12 mouse cellular contexts compared by ENCODE assay signal in the genomic region with DNA sequence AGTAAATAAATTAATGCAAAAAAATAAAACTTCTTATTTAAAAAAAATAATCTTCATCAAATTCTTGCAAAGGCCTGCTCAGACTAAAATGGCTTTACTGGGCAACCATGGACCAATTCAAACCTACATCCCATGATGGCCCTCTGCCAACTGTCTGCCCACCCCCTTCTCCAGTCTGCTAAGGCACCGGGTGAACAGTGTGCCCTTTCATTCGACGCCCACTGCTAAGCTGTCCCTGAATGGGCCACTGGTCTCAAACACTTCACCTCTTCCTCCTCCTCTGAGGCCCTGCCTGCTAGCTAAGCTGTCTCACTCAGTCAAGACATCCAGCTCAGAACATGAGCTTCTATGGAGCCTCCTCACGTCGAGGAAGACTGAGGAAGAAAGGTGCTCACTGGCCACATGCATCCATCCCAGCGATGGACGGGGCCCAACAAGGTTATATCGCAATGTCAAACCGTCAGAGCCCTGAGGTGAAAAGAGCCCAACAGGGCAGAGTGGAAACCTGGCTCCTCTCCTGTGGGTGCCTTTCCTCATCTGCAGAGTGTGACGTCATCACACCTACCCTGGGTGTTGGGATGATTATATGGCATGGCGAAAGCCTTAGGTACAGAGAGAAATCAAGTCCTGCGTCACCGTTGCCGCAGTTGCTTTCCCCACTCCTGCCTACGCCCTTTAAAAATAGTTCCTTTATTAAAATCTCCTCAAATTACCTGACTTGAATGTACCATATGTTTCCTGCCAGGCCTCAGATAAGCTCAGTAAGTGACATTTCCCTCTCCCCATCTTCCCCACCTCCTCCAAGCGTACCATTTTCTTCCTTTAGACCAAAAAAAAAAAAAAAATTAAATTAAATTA.
DNase-seq lines count a peak whose midpoint lies in the region; ATAC-seq and TF ChIP-seq lines count a peak whose summit lies in the region.
"Had no signal": no experiment of that assay in that cellular context is flagged by ENCODE, and none has a peak within 500 bp of the region (broad histone marks: within the 10 kb centered on the region; RNA-seq: fewer than 3 reads in every experiment).

No protein-coding gene starts in this region.

- H3K36me3 ChIP-seq in heart, embryonic 14.5 days (ENCODE audit: control insufficient read depth, insufficient read depth, low read length): no peaks in the 10 kb centered on the region
- H3K36me3 ChIP-seq in stomach, embryonic 14.5 days (ENCODE audit: control insufficient read depth, insufficient read depth, low read length): no peaks in the 10 kb centered on the region
- H3K36me3 ChIP-seq in stomach, postnatal 0 days (ENCODE audit: control insufficient read depth, insufficient read depth, low read length): no peaks in the 10 kb centered on the region
- no peaks in the 10 kb centered on the region for H3K36me3 ChIP-seq in limb, embryonic 10.5 days
- H3K36me3 ChIP-seq: liver, embryonic 12.5 days had no signal

- no peaks in the 10 kb centered on the region for H3K9me3 ChIP-seq in heart, embryonic 14.5 days (ENCODE audit: control insufficient read depth, low read length)
- no peaks in the 10 kb centered on the region for H3K9me3 ChIP-seq in stomach, embryonic 14.5 days (ENCODE audit: control insufficient read depth, low read depth, low read length)
- no peaks in the 10 kb centered on the region for H3K9me3 ChIP-seq in stomach, postnatal 0 days (ENCODE audit: control insufficient read depth, low read length)
- no peaks in the 10 kb centered on the region for H3K9me3 ChIP-seq in limb, embryonic 10.5 days (replicated peaks)
- H3K9me3 ChIP-seq: liver, embryonic 12.5 days had no signal

- no peak overlapping the region for H3K4me2 ChIP-seq in heart, embryonic 14.5 days (ENCODE audit: low read length)
- no peak overlapping the region for H3K4me2 ChIP-seq in stomach, embryonic 14.5 days (replicated peaks; ENCODE audit: low read depth, low read length)
- H3K4me2 ChIP-seq in stomach, postnatal 0 days (replicated peaks; ENCODE audit: low read depth): no peak overlapping the region
- H3K4me2 ChIP-seq: liver, embryonic 12.5 days had no signal

- WGBS in heart, embryonic 14.5 days: 66% methylated on average over 16 of the region's 16 CpGs
- 87% methylated on average over 16 of the region's 16 CpGs for WGBS in stomach, embryonic 14.5 days
- WGBS in stomach, postnatal 0 days: 82% methylated on average over 16 of the region's 16 CpGs
- 91% methylated on average over 16 of the region's 16 CpGs for WGBS in limb, embryonic 10.5 days

- H3K27ac ChIP-seq in heart, embryonic 14.5 days (replicated peaks in 1 of 2; ENCODE audit: control insufficient read depth in 1 of 2, insufficient read depth in 1 of 2, low read depth in 2 of 2, low read length in 2 of 2): peak overlapping the region; percentile 62 to 86
- no peak overlapping the region for H3K27ac ChIP-seq in stomach, embryonic 14.5 days (ENCODE audit: low read length)
- H3K27ac ChIP-seq in stomach, postnatal 0 days (replicated peaks): no peak overlapping the region; the same call in 1 of the 2 replicates
- peak overlapping the region; percentile 47; the same call in 1 of the 2 replicates for H3K27ac ChIP-seq in limb, embryonic 10.5 days
- H3K27ac ChIP-seq: liver, embryonic 12.5 days had no signal

- TF ChIP-seq CTCF in stomach, postnatal 0 days (IDR thresholded peaks at IDR 0.05; ENCODE audit: low read depth): no peak

- H3K4me3 ChIP-seq in heart, embryonic 14.5 days (ENCODE audit: control insufficient read depth in 1 of 2, insufficient read depth in 1 of 2, low read depth in 1 of 2, low read length in 2 of 2): no peak overlapping the region
- no peak overlapping the region for H3K4me3 ChIP-seq in stomach, embryonic 14.5 days (ENCODE audit: low read depth, low read length)
- H3K4me3 ChIP-seq in stomach, postnatal 0 days (ENCODE audit: low read depth, low read length): no peak overlapping the region
- no peak overlapping the region for H3K4me3 ChIP-seq in limb, embryonic 10.5 days
- H3K4me3 ChIP-seq: liver, embryonic 12.5 days; myocyte had no signal

- H3K27me3 ChIP-seq in heart, embryonic 14.5 days (ENCODE audit: control insufficient read depth, insufficient read depth, low read length): no peaks in the 10 kb centered on the region
- no peaks in the 10 kb centered on the region for H3K27me3 ChIP-seq in stomach, embryonic 14.5 days (ENCODE audit: control insufficient read depth, insufficient read depth, low read length)
- no peaks in the 10 kb centered on the region for H3K27me3 ChIP-seq in stomach, postnatal 0 days (ENCODE audit: control insufficient read depth, insufficient read depth, low read length)
- no peaks in the 10 kb centered on the region for H3K27me3 ChIP-seq in limb, embryonic 10.5 days (ENCODE audit: low read depth, poor library complexity, severe bottlenecking)
- H3K27me3 ChIP-seq: CH12.LX; liver, embryonic 12.5 days had no signal

- H3K4me1 ChIP-seq in heart, embryonic 14.5 days (ENCODE audit: control insufficient read depth in 2 of 2, insufficient read depth in 2 of 2, low read length in 2 of 2): peaks cover 22 to 58% of the 10 kb centered on the region in 2 experiments
- 0 out of 2 replicates have a peak, but pooled peaks cover 5% of the 10 kb centered on the region for H3K4me1 ChIP-seq in stomach, embryonic 14.5 days (ENCODE audit: control insufficient read depth, insufficient read depth, low read length)
- no peaks in the 10 kb centered on the region for H3K4me1 ChIP-seq in stomach, postnatal 0 days (replicated peaks; ENCODE audit: control insufficient read depth, insufficient read depth)
- peaks cover 20% of the 10 kb centered on the region for H3K4me1 ChIP-seq in limb, embryonic 10.5 days

- ATAC-seq in heart, embryonic 14.5 days (ENCODE audit: insufficient number of reproducible peaks, insufficient read depth, low FRiP score, low read depth): no peak
- ATAC-seq in stomach, embryonic 14.5 days (ENCODE audit: insufficient number of reproducible peaks, insufficient read depth, low FRiP score, low read depth): 0 out of 2 replicates have a peak, but pooled peaks have one; percentile 17
- ATAC-seq in stomach, postnatal 0 days (ENCODE audit: low FRiP score, low TSS enrichment): no peak
- ATAC-seq: liver, embryonic 12.5 days had no signal

- TF ChIP-seq EP300 in stomach, postnatal 0 days (optimal IDR thresholded peaks at IDR 0.05): no peak

- intact Hi-C loops in heart, postnatal 10 days (cut with DNase I): no loop called here

- H3K9ac ChIP-seq in heart, embryonic 14.5 days (ENCODE audit: low read length): no peak overlapping the region
- H3K9ac ChIP-seq in stomach, embryonic 14.5 days (replicated peaks; ENCODE audit: low read depth, low read length): no peak overlapping the region
- no peak overlapping the region for H3K9ac ChIP-seq in stomach, postnatal 0 days (ENCODE audit: low read length)
- H3K9ac ChIP-seq: liver, embryonic 12.5 days had no signal

- DNase-seq in heart, postnatal 10 days: no peak
- no peak for DNase-seq in stomach, postnatal 0 days (ENCODE audit: low spot score)
- no peak for DNase-seq in limb, embryonic 10.5 days (ENCODE audit: low spot score)
- no peak for DNase-seq in thymus, postnatal 0 days (ENCODE audit: low spot score)
- DNase-seq in urinary bladder, postnatal 4 days (ENCODE audit: low spot score in 2 of 2): no peak
- no peak for DNase-seq in adrenal gland, postnatal 10 days
- DNase-seq: kidney, adult 8-10 months had no signal

Comparison
In these comparisons a context has a peak if more than half of its experiments do, and no peak if none do; other contexts are left out.
1. H3K27ac ChIP-seq: peak in heart, embryonic 14.5 days (2 of 2) and limb, embryonic 10.5 days (single experiment); none in stomach, embryonic 14.5 days (single experiment) and stomach, postnatal 0 days (single experiment).